Comparison of ENCODE assay signal across 7 mouse cellular contexts in genomic region chr6:40346959-40347771, GRCm38 (mm10). TPM values are rescaled to one million over a fixed set of nuclear protein-coding genes. Genes with fewer than 3 reads are reported as not detected.
DNase-seq lines count a peak whose midpoint lies in the region; ATAC-seq lines count a peak whose summit lies in the region.

No protein-coding gene starts in this region.

- no peaks in the 10 kb centered on the region for H3K4me1 ChIP-seq in neural tube, embryonic 14.5 days (ENCODE audit: control insufficient read depth, insufficient read depth, low read length)
- H3K4me1 ChIP-seq in heart, embryonic 16.5 days (ENCODE audit: control insufficient read depth, insufficient read depth, low read length): no peaks in the 10 kb centered on the region

- H3K27me3 ChIP-seq in neural tube, embryonic 14.5 days (ENCODE audit: control insufficient read depth, insufficient read depth, low read length): no peaks in the 10 kb centered on the region
- no peaks in the 10 kb centered on the region for H3K27me3 ChIP-seq in heart, embryonic 16.5 days (ENCODE audit: control insufficient read depth, insufficient read depth, low read length)

- no peaks in the 10 kb centered on the region for H3K9me3 ChIP-seq in neural tube, embryonic 14.5 days (ENCODE audit: control insufficient read depth, low read length)
- H3K9me3 ChIP-seq in heart, embryonic 16.5 days (replicated peaks; ENCODE audit: control insufficient read depth, low read length): no peaks in the 10 kb centered on the region

- H3K4me3 ChIP-seq in neural tube, embryonic 14.5 days (ENCODE audit: low read depth, low read length): no peak overlapping the region
- H3K4me3 ChIP-seq in heart, embryonic 16.5 days (ENCODE audit: low read length): no peak overlapping the region

- ATAC-seq in neural tube, embryonic 14.5 days (ENCODE audit: low read depth): peak; percentile 61; the same call in 1 of the 2 replicates
- peak; percentile 67; the same call in 1 of the 2 replicates for ATAC-seq in heart, embryonic 16.5 days (replicated peaks; ENCODE audit: extremely low read depth, insufficient read depth, low FRiP score)

- H3K36me3 ChIP-seq in neural tube, embryonic 14.5 days (ENCODE audit: control insufficient read depth, insufficient read depth, low read length): no peaks in the 10 kb centered on the region
- peaks cover 3% of the 10 kb centered on the region for H3K36me3 ChIP-seq in heart, embryonic 16.5 days (ENCODE audit: control insufficient read depth, insufficient read depth)

- DNase-seq in neural tube, embryonic 10.5 days (ENCODE audit: extremely low spot score, low spot score): no peak
- peak; percentile 61 for DNase-seq in cerebellum, adult 9-11 months
- DNase-seq in left cerebral cortex, postnatal 14 days (ENCODE audit: low spot score in 2 of 2): peak; percentile 65 to 71
- DNase-seq in skeletal muscle tissue, adult 2 months (ENCODE audit: low read depth, low spot score): peak; percentile 89
- no peak for DNase-seq in spleen, adult 12 weeks (ENCODE audit: low spot score)

- no peak overlapping the region for H3K9ac ChIP-seq in neural tube, embryonic 14.5 days (replicated peaks; ENCODE audit: low read depth, low read length)
- no peak overlapping the region for H3K9ac ChIP-seq in heart, embryonic 16.5 days (ENCODE audit: low read length)

- WGBS in neural tube, embryonic 14.5 days: 79% methylated on average over 10 of the region's 10 CpGs
- 46% methylated on average over 10 of the region's 10 CpGs for WGBS in heart, embryonic 16.5 days

- no peak overlapping the region for H3K27ac ChIP-seq in neural tube, embryonic 14.5 days (ENCODE audit: low read depth, low read length)
- no peak overlapping the region for H3K27ac ChIP-seq in heart, embryonic 16.5 days (ENCODE audit: low read length)

- no peak overlapping the region for H3K4me2 ChIP-seq in neural tube, embryonic 14.5 days (ENCODE audit: low read depth, low read length)
- no peak overlapping the region for H3K4me2 ChIP-seq in heart, embryonic 16.5 days (ENCODE audit: low read depth, low read length)

- intact Hi-C loops in left cerebral cortex, postnatal 14 days (cut with DNase I): no loop called here

RNA-seq across cellular contexts. Expression of gene Agk, which starts 22.2 kb away (rescaled TPM):
- polyA plus RNA-seq in neural tube, embryonic 14.5 days (2014; fragmentation: Nextera tagmentation; extraction: Ambion mirVana): 59.8 and 72.2 TPM in 2 replicates
- polyA plus RNA-seq in heart, embryonic 16.5 days (2015; fragmentation: Nextera tagmentation; extraction: Ambion mirVana): 41.1 and 44.4 TPM in 2 replicates
- 10 to 100 TPM; 50.7 to 51.6 TPM for total RNA-seq in left cerebral cortex, postnatal 14 days (2021)

Comparison
In these comparisons a context has a peak if more than half of its experiments do, and no peak if none do; other contexts are left out.
1. DNase-seq: peak in cerebellum, adult 9-11 months (single experiment), left cerebral cortex, postnatal 14 days (2 of 2) and skeletal muscle tissue, adult 2 months (single experiment); none in neural tube, embryonic 10.5 days (single experiment) and spleen, adult 12 weeks (single experiment).